Mouse (Mus musculus) embryonic fibroblast, embryonic 13.5 days (primary cell): ENCODE measurements around the gene Tmem121b. TPM values are rescaled to one million over a fixed set of nuclear protein-coding genes. Genes with fewer than 3 reads are reported as not detected.
A peak's percentile ranks its signal among the peaks of the same experiment; 100 is the strongest.

Source experiments
- H3K27ac ChIP-seq: 2 replicates; pipeline ENCODE4 v1.5.1; 2012; ENCODE audit warnings: low read length, control low read depth, inconsistent platforms; ENCODE audit not compliant: insufficient read depth
- H3K4me1 ChIP-seq: 2 replicates; pipeline ENCODE4 v1.6.1; 2011; ENCODE audit warnings: low read length; ENCODE audit not compliant: control insufficient read depth, insufficient read depth
- H3K4me3 ChIP-seq: 2 replicates; pipeline ENCODE4 v1.5.1; 2011; ENCODE audit warnings: mild to moderate bottlenecking, control low read depth, low read length; ENCODE audit not compliant: insufficient read depth
- CTCF ChIP-seq: IDR thresholded peaks from 2 replicates; pipeline ENCODE4 v1.5.1; 2011; ENCODE audit warnings: mild to moderate bottlenecking, control low read depth, low read length, moderate library complexity, borderline replicate concordance; ENCODE audit not compliant: insufficient read depth
- POLR2A ChIP-seq: IDR thresholded peaks from 2 replicates; pipeline ENCODE4 v1.6.1; 2011; ENCODE audit warnings: low read depth, mild to moderate bottlenecking, control low read depth, low read length, moderate library complexity
- polyA plus RNA-seq: library from polyadenylated mRNA; stranded (reverse); fragments of >200 nt; gene quantifications from 2 replicates; pipeline ENCODE4 v1.2.4, GENCODE M21; 2011; ENCODE audit warnings: low read depth; ENCODE audit not compliant: missing spikeins, insufficient read length

The Tmem121b gene
- polyA plus RNA-seq, 1 experiment, result 0.11 TPM

DNA sequence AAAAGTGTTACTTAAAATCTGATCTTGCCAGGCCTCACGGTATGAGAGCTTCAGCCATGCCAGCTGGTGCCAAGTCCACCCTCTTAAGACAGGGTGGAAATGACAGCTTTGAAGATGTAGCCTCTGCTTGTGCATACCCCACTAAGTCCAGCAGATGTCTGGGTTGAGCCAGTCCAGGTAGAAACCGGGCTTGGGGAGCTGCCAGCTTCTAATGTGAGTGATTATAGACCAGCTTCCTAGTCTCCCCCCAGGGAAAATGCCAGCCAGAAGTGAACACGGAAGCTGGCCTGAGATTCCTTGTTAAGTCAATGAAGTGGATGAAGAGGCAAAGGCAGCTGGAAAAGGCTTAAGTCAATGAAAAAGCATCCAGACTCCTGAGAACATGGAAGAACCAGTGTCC, 2.9 kb upstream of the Tmem121b start:
- Histone ChIP-seq H3K27ac (no peak overlapping the region), H3K4me1 (no peaks in the 10 kb centered on the region), H3K4me3 (no peak overlapping the region)
- TF ChIP-seq CTCF (no peak), POLR2A (no peak)

DNA sequence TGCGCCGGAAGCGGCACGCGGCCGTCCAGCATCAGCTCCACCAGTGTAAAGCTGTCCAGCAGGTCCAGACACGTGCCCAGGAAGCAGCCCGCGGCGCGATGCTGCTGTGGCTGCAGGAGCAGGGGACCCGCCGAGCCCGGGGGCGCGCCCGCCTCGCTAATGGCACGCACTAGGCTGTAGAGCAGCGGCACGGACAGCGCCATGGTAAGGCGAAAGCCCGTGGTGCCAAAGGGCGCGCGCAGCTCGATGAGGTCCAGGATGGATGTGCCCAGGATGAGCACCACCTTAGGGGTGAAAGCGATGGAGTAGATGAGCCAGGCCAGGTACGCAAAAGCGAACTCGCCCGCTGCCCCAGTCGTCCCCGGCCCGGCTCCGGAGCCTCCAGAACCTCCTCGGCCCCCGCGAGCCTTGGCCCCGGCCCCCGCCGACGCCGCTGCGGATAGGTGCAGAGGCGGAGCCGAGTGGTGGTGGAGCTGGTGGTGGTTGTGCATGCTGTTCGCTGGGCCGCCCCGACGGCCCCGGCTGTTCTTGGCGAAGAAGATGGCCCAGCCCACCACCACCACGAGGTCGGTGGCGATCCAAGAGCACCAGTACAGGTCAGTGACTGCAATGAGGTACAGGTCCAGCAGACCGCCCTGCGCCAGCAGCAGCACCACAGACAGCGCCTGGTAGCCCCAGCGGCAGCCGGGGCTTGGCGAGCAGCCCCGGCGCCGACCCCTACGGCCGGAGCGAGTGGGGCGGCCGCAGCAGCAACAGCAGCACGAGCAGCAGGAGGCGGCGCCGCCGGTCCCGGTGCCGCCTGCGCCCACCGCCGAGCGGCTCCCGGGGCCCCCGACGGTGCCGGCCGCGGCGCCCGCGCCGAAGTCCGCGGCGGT, 871 bp downstream of the Tmem121b start:
- Histone ChIP-seq H3K27ac (no peak overlapping the region), H3K4me1 (peaks cover 9% of the 10 kb centered on the region; the same call in 1 of the 2 replicates), H3K4me3 (no peak overlapping the region; the same call in 1 of the 2 replicates)
- no peak for TF ChIP-seq POLR2A
- no peak for TF ChIP-seq CTCF

DNA sequence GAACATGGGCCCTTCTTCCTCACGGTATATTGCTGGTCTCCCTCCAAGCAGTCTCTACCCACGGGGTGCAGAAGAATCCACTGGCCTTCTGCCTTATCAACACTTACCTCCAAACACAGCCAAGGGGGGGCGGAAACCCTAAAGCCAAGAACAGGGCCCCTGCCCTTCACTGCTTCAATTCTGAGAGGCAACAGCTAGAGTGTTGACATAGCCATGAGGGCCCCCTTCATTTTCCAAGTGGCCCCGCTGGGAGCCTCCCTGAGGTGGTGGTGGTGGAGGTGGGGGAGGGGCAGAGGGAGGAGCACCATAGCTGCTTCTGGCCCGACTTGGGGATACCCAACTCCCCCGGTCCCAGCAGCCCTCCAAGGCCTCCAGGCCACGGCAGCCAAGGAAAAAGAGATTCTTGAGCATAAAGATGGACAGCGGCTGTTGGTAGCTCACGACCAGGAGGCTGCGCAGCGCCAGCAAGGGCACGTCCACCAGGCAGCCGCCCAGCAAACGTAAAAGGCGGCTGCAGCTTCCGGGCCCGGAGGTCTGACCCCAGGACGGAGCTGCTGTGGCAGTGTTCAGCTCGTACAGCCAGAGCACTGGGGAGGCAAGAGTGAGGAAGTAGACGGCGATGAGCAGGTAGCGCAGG, 1.6 kb downstream of the Tmem121b start:
- H3K27ac ChIP-seq, result no peak overlapping the region
- no peak overlapping the region for H3K4me3 ChIP-seq
- TF ChIP-seq POLR2A (no peak), CTCF (no peak)
- H3K4me1 ChIP-seq, result peaks cover 9% of the 10 kb centered on the region; the same call in 1 of the 2 replicates

DNA sequence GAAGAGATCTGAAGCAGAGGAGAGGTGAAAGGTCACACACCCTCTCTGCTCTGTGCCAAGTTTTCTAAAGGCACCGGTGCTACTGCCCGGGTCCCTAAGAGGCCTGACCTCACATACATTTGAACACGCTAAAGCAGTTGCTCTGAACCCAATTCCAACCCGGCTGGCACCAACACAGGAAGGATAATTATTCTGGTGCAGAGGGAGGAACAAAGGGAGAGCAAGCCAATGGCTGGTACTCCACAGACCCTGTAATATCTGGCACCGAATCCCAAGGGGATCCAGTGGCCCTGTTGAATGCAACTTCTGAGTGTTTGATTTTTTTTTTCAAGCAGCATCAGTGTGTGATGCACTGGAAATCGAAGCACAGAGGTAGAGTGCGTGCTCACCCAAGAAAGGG, 2.5 kb downstream of the Tmem121b start:
- Histone ChIP-seq H3K4me1 (peaks cover 9% of the 10 kb centered on the region; the same call in 1 of the 2 replicates), H3K4me3 (no peak overlapping the region), H3K27ac (no peak overlapping the region)
- TF ChIP-seq CTCF, result no peak
- no peak for TF ChIP-seq POLR2A

DNA sequence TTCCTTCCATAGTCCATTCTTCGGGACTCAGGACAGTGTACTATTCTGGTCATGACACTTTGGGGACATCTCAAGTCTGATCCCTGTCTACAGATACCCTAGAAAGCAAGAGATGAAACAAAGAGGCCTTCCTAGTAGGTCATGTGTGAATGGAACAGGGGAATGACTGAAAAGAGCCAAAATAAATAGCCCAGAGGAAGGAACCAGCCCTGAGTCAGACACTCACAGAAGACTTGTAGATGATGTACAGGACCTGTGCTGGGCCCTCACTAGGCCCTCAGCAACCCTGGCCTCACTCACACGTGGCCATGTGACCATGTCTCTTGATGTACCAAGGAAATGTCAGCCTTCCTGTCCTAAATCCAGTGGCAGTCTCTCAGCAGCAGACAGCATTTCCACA, 4.1 kb downstream of the Tmem121b start:
- Histone ChIP-seq H3K27ac (no peak overlapping the region), H3K4me3 (no peak overlapping the region), H3K4me1 (peaks cover 9% of the 10 kb centered on the region; the same call in 1 of the 2 replicates)
- no peak for TF ChIP-seq CTCF
- TF ChIP-seq POLR2A, result no peak

DNA sequence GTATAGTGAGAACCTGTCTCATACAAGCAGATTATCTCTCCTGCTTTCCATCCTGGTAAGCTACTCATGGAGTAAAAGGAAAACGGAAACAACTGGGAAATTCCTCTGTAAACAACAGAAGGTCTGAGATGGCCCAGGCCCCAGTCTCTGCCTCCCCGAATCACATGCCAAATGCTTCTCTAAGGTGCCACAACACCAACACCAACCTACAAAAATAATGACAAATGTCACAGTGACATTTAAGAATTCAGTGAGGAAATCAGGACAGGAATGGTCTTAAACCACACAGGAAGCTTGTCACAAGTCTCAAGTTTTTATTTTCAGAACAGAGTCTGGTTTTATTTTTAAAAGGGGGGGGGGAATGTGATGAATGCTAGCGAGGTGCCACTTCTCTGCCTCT, 5.0 kb downstream of the Tmem121b start:
- no peak overlapping the region for H3K27ac ChIP-seq
- TF ChIP-seq POLR2A, result no peak
- H3K4me3 ChIP-seq, result no peak overlapping the region
- peaks cover 13% of the 10 kb centered on the region for H3K4me1 ChIP-seq

DNA sequence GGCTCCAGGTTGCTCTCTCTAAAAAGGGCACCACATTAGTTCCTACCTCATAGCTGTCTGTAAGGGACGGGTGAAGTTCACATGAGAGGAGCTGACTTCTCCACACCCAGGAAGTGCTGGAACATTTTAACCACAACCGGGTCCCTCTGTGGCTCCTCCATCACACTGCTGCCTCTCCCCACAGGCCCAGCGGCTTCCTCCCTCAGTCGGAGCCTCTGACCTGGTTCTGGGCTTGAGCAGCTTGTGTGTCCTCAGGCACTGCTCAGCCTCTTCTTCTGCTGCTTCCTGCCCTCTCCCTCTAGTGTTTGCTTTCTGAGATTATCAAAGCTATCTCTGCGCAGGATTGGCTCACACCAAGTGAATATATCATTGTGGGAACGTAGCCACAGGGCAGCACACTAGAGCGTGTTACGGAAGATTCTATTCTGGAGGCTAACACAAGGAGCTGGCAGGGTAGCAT, 7.5 kb downstream of the Tmem121b start:
- H3K27ac ChIP-seq, result no peak overlapping the region

DNA sequence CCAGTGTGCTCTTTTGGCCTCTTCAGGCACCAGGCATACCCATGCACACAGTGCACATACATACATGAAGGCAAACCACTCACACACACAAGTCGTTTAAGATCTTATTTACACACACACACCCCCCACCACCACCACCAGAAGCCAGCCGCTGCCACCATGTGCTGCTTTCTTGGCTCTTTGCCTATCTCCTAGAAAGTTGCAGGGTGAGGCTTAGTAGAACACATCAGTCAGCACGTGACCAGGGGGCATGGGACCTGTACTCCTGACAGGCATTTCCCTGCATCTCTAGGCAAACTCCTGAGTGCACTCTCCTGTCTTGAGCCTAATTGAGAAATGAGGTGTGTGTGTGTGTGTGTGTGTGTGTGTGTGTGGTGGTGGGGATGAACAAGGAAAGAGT, 8.6 kb downstream of the Tmem121b start:
- Histone ChIP-seq H3K4me1 (peaks cover 22% of the 10 kb centered on the region), H3K27ac (no peak overlapping the region), H3K4me3 (no peak overlapping the region)
- TF ChIP-seq CTCF, result no peak
- no peak for TF ChIP-seq POLR2A

More for the DNA sequence above, 7.5 kb downstream of the Tmem121b start:
- peaks cover 22% of the 10 kb centered on the region for H3K4me1 ChIP-seq
- no peak for TF ChIP-seq CTCF
- TF ChIP-seq POLR2A, result no peak
- H3K4me3 ChIP-seq, result no peak overlapping the region

DNA sequence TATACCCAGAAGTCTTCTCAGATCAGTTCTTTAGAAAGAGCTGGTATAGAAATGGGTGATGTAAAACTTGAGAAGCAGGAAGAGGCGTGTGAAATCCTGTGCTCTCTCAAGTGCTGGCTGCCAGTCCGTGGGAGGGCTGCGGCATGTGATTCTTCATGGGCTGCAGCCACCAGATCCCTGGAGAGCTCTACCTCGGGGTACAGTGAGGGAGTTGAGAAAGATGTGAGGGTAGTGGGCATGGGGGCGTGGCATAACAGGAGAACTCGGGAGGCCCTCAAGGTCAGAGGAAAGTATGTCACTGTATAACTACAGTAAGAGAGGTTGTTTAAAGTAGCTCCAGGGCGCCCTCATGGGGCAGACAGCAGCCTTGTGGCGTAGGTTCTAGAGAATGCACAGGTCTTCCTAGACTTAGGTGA, 10.4 kb downstream of the Tmem121b start:
- H3K27ac ChIP-seq, result peak overlapping the region; percentile 70
- 0 out of 2 replicates have a peak, but pooled peaks have one; percentile 22 for TF ChIP-seq CTCF
- no peak for TF ChIP-seq POLR2A
- H3K4me1 ChIP-seq, result peaks cover 14% of the 10 kb centered on the region; the same call in 1 of the 2 replicates
- no peak overlapping the region for H3K4me3 ChIP-seq

DNA sequence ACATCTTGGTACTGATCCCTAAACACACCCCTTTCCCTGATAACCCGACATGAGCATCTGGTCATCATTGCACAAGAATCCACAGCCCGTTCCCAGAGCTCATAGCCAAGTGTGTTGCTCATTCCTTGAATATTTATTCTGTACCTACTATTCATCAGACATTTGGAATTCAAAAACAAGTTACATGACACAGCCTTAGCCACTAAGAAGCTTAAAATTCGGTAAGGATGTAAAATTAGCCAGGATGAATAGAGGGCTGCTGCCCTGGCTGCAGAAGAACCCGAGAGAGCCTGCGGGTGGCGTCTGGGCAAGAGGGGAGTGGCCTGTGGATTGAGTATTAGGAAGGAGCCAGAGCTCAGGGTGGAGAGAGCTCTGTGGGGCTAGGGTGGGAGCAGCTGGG, 10.9 kb downstream of the Tmem121b start:
- Histone ChIP-seq H3K4me1 (peaks cover 13% of the 10 kb centered on the region; the same call in 1 of the 2 replicates), H3K4me3 (no peak overlapping the region), H3K27ac (peak overlapping the region; percentile 70)
- TF ChIP-seq POLR2A (no peak), CTCF (no peak)
